Mouse (Mus musculus): ENCODE measurements around the gene Gm20696.
A peak's percentile ranks its signal among the peaks of the same experiment; 100 is the strongest.

Gm20696 gene

DNA sequence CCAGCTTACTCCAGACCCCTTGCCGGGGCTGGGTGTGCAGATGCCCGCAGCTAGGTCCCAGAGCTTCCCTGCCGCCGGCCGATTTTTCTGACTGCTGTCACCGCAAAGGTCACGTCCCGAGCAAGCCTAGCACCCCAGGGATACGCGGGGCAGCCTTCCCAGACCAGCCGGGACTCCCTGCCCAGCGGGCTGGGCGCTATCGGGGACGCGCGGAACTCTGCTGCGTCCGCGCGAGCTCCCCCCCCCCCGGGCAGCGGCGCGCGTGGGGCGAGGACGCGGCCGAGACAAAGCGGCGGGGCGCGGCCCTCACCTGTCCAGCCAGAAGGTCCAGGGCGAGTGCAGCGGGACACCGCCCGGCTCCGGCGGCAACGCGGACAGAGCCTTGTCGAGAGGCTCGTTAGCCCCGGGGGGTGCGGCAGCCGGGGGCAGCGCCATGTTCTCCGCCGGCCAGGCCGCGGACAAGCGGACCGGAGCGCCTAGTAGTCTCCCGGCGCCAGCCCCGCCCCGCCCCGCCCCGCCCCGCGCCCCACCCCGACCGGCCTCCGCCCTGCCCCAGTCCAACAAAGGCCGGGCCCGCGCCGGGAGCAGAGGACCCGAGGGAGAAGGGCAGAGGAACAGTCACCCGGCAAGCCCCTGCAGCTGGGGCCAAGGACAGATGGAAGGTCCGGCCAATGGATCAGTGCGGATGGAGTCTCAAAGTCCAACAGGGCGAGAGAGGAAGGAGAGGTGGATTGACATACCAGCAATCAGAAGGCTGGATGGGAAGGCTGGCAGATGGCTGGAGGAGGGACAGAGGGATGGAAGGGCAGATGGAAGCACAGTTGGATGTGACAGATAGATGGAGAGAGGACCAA lies at the start of gene Gm20696, which contains the start of gene Eif4e3:
Gene Gm20696 (minus strand): TSS at position 480 of the 854 bp plus-strand sequence.
Gene Eif4e3 (minus strand): TSS at position 454 of the 854 bp plus-strand sequence.
- DNase-seq (ENCODE audit: extremely low read depth, low read depth): no peak

DNA sequence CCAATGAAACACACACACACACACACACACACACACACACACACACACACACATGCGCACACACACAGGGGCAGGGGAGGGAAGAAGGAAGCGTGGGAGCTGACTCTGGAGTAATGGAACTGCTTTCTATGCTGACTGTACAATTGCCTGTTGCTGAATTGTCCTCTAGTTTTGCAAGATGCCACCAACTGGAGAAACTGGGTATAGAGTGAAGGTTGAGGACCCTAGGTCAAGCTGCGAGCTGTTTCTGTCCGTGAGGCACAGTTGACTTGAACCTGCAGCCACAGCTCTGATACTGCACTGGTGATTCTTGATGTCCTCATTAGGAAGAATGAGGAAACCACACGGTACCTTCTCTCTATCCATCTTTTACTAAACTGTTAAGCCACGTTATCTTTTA lies 49.3 kb upstream of the Gm20696 start:
- no peak for DNase-seq (ENCODE audit: extremely low read depth, low read depth)

DNA sequence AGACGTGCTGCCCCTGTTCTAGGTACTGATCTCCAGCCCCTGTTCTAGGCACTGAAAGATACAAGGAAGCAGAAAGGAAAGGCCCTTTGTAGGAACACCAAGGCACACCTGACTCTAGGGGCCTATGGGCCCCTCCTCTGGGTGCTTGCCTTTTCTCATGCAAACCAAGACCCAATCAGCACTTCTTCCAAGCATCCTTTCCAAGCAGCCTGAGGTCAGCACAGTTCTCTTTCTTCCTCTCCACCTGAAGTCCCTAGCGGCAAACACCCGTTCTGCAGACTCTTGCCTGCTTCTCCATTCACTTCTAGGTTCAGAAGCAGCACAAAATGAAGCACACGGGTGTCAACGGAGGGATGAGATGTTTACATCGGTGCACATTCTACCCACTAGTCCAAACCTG lies 48.6 kb upstream of the Gm20696 start:
- DNase-seq (ENCODE audit: extremely low read depth, low read depth): no peak

DNA sequence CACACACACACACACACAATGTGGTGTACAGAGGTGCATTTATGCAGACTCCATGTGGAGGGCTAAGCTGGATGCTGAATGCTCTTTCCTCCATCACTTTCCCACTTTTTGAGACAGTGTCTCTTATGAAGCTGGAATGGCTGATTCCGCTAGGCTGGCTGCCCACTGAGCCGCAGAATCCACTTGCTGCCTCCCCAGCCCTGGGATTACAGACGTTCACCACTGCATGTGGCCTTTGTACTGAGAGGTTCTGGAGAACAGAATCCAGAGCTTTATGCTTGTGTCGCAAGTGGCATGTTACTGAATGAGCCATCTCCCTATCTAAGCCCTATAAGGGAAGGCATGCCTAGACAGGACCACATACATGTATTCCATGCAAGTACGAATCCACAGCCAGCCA lies 46.7 kb upstream of the Gm20696 start:
- no peak for DNase-seq (ENCODE audit: extremely low read depth, low read depth)

DNA sequence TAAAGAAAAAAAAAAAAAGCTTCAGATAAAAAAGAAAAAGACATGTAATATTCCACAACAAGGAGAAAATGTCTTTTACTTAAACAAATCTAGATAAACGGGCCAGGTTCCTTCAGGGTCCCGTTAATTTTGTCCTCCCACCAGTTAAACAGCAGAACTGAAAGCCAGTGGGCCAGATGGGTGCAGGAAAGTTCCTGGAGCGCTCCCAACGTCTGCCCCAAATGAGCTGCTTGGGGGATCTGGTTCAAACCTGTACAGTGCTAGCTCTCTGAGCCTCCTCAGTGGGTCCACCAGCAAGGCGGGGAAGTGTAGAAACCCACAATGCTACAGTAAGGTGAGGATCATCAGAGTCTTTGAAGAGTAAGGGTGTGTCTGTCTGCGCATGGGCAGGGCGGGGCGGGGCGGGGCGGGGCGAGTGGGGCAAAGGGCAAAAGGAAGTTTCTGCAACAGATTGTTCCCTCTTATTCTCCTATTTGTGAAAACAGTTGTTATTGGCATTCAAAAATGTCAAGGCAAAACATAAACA lies 45.0 kb upstream of the Gm20696 start:
- DNase-seq (ENCODE audit: extremely low read depth, low read depth): no peak

DNA sequence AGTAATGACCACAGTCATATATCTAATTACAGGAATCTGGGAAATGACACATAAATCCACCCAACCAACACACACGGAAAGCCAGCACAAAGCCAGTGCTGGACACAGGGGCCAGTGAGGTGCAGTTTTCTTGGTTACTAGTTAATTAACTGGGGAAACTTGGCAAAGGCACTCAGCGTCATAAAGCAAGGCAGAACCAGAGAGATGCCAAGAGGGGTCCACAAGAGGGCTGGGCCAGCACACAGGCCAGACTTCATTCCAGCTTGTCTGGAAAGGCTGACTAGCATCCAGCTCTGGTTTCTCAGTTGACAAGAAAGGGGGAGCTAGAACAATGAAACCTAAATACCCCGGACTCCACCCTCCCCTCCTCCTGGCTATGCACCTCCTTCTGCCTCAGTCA lies 33.9 kb upstream of the Gm20696 start:
- no peak for DNase-seq (ENCODE audit: extremely low read depth, low read depth)

DNA sequence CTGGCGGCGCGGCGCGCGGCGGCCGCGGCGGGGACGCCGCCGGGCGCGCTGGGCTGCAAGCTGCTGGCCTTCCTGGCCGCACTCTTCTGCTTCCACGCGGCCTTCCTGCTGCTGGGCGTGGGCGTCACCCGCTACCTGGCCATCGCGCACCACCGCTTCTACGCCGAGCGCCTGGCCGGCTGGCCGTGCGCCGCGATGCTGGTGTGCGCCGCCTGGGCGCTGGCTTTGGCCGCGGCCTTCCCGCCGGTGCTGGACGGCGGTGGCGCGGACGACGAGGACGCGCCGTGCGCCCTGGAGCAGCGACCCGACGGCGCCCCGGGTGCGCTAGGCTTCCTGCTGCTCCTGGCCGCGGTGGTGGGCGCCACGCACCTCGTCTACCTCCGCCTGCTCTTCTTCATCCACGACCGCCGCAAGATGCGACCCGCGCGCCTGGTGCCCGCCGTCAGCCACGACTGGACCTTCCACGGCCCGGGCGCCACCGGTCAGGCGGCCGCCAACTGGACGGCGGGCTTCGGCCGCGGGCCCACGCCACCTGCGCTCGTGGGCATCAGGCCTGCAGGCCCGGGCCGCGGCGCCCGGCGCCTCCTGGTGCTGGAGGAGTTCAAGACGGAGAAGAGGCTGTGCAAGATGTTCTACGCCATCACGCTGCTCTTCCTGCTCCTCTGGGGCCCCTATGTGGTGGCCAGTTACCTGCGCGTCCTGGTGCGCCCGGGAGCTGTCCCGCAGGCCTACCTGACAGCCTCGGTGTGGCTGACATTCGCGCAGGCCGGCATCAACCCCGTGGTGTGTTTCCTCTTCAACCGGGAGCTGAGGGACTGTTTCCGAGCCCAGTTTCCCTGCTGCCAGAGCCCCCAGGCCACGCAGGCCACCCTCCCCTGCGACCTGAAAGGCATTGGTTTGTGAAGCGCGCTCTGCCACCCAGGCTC lies 26.6 kb upstream of the Gm20696 start:
- no peak for DNase-seq (ENCODE audit: extremely low read depth, low read depth)

DNA sequence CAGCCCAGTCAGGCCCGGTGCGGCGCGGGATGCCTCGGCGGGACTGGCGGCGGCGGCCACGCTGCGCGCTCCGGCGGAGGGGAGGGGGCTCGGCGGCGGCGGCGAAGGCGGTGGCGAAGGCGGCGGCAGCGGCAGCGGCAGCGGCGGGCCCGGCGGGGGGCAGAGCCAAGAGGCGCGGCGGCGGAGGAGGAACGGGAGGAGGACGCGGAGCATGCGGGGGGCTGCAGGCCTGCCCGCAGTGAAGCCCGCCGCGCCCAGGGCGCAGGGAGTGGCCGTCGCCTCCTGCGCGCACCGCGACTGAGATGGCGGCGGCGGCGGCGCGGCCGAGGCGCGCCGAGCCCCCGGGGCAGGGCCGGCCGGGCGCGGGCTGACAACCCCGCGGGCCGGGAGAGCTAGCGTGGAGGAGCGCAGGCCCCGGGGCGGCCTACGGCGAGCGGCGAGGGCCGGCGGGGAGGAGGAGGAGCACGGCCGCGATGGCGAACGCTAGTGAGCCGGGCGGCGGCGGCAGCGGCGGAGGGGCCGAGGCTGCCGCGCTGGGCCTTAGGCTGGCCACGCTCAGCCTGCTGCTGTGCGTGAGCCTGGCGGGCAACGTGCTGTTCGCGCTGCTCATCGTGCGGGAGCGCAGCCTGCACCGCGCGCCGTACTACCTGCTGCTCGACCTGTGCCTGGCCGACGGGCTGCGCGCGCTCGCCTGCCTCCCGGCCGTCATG lies 25.8 kb upstream of the Gm20696 start, which contains the start of gene Gpr27:
Gene Gpr27 (plus strand): TSS at position 474 of the 710 bp plus-strand sequence.
- no peak for DNase-seq (ENCODE audit: extremely low read depth, low read depth)

DNA sequence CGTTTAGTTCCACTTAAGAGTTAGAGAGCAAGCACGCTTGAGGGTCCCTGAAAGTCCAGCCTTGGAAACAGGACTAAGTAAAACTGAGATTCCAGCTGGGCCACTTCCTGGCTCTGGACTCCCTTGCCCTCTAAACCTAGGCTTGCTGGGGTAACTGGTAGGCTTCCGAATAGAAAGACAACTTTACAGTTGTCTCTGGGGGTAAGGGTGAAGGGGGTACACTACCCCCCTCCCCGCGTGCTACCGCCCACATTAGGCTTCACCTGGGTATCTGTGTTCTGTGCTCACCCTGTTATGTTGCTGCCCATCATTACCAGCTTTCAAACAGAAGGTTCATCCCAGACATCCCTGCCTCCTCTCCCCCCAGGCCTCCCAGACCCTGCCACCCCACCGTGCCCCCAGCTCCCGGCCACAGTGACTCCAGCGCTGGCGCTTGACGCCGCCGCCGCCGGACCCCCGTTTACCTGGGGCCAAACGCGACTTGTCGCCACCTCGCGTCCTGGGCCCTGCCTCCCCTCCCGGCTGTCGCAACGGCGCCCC lies 25.1 kb upstream of the Gm20696 start:
- DNase-seq (ENCODE audit: extremely low read depth, low read depth): no peak

DNA sequence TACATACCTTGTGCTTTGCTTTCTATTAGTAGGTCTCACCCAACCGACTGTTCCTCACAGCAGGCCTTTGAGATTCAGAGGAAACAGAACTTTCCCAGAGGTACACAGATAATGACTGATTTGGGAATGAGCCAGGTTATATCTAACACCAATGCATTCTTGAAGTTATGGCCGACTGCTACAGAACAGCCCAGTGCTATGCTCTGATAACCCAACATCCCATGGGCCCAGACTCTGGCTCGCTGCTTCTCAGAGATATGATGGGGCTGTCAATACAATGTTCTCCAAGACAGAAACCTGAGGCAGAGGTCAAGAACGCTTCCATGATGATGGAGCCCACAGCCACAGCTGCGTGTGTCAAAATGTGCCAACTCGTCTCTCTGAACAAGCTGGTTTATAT lies 21.9 kb upstream of the Gm20696 start:
- peak; percentile 43 for DNase-seq (ENCODE audit: extremely low read depth, low read depth)

DNA sequence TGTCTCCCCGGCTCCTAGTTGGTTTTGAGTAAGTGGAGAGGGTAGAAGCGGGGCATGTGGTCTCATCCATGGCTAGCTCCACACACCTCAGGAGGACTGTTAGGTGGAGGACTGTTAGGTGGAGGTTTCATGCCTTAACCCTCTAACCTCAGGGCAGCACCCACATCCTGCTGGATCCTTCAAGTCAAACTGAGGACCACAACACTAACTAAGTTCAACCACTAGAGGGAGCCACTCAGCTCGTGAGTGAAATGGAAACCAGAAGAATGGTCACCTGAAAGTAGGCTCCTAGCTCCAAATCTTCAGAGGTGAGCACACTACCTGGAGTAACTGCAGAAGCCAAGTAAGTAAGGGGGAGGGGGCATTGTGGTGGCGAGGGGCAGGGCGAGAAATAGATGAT lies 18.3 kb upstream of the Gm20696 start:
- peak; percentile 41 for DNase-seq (ENCODE audit: extremely low read depth, low read depth)

DNA sequence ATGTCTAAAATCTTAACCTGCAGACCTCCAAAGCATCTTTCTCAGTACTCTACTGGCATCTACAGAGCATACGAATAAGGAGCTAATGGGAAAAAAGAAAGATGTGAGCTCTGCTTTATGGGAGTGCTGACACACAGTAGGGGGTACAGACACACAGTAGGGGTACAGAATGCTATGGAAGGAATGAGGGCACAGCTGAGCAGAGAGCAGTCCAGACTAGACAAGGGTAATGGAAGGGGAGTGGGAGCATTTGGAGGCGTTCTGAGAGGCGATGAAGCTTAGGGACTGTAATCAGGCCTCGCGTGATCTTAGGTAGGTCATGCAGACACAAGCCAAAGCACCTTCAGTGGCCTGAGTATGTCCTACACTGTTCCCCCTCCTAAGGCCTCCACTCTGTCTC lies 17.4 kb upstream of the Gm20696 start:
- no peak for DNase-seq (ENCODE audit: extremely low read depth, low read depth)

DNA sequence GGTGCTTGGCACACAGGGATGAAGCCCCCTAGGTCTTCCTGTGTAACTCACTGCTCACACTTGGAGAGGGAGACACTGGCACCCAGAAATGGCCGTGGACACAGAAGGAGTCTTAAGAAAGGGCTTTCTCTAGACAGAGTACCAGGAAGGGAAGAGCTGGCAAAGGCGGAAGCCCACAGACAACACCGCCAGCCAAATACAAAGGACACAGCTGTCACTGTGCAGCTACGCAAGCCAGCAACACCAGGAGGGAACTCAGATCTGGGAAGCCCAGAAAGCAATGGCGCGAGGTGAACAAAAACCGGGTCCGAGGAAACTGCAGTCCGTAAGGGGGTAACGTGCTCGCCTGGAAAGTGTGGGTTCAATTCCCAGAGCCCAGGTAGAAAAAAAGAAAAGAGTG lies 11.5 kb upstream of the Gm20696 start:
- no peak for DNase-seq (ENCODE audit: extremely low read depth, low read depth)

DNA sequence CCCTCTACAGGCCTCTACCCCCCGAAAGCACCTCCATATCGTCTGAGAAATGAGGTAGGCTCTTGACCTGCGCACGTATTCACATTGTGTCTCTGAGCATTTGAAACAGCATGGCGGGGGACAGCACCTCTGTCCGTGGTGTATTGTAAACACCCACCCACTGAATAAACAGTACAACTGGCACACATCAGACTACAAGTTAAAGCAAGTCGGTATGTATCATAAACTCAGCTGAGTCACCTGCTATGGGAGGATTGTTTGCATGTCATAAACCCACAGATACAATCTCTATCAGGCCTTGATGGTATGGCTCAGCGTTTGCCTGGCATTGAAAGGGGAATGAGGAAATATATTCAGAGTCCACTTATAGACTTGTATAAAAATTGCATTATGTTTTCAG lies 10.7 kb upstream of the Gm20696 start:
- no peak for DNase-seq (ENCODE audit: extremely low read depth, low read depth)

DNA sequence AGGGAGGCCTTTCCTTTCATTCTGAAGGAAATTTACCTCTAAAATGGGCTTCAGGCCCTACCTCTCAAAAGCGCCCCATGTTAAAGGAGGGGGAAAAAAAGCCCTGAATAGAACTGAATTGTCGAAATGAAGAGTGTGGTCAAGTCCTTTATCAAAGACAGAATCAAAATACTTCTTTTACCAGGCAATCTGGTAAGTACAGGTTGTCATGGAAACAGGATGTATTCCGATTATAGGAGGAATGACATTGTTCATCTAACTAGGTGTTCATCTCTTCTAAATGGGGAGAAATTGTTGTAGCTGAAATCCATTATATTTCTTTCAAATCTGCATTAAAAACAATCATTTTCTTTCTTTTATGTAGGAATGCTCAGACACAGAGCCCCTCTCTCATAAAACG lies 7.9 kb upstream of the Gm20696 start:
- no peak for DNase-seq (ENCODE audit: extremely low read depth, low read depth)

DNA sequence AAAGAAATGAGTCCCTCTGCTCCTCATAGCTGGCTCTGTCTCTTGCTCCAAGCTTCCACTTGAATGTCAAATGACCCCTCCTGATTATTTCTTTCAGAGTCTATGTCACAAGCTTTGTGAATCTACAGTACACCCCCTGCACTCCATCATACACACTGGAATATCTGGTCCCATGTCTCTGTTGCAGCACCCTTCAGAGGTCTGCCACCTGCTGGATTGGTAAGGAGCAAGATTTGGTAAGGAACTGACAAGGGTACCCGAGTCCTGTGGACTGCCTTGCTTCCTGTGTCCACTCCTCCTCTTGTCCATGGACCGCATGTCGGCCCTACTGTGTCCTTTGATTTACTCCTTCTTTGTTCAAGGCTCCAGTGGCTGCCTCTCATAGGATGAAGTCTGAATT lies 5.2 kb upstream of the Gm20696 start:
- no peak for DNase-seq (ENCODE audit: extremely low read depth, low read depth)

DNA sequence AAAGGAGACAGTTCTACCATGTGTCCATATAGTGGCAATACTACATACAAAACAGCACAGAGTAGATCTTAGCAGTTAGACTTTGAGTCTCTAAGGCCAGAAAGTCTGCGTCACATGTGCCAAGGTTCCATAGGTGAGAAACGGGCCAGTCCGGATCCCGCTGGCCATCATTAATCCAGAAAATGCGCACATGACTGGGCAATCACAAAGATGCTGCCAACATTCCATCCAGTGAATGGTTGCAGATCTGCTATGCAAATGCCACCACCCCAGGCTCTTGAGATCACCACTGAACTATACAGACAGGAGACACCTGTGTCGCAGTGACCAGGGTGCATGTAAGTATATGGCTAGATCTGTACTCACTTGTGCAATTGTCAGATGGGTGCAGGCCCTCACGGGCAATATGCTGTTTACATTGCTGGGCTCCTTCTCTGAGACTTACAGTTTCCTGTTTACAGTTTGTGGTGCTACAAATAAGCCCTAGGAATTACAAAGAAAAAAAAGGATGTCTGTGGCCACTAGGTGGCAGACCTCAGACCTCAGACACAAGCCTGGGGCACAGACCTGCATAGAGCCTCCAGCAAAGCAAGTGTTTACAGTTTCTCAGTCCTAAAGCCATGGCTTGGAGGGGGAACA lies 4.0 kb upstream of the Gm20696 start:
- DNase-seq (ENCODE audit: extremely low read depth, low read depth): peak; percentile 44

DNA sequence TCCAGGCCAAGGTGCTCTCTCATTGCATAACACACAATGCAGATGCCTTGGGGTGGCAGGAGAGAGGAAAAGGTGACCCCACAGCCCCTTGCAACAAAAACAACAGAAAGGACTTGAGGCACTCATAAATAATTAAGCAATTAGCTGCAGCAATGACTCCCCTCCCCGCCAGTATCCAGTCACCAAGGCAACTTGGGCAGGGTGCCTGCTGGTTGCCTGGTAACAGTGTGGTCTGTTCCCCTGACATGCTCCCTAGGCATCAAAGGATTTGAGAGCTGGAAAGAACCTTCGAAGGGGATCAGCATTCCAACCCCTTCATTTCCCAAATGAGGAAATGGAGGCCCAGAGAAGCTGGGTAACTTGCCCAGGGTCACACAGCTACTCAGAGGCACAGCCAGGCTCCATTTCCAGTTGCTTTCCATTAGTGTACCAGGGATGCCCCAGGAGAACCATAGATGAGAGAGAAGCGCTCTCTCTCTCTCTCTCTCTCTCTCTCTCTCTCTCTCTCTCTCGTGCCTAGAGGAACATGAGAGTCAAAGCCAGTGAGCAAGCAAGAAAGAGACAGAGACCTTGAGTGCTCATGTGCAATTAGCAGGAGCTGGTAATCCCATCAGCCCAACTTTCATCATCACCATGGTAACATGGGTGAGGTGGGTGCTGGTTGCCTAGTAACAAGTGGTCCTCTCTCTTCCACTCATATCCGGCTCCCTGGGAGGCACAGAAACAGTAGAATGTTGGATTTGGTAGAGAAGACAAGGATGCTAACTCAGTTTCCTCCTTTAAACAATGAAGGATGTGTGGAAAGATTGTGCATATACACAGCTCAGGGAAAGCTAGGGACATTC lies 3.1 kb upstream of the Gm20696 start:
- DNase-seq (ENCODE audit: extremely low read depth, low read depth): no peak

DNA sequence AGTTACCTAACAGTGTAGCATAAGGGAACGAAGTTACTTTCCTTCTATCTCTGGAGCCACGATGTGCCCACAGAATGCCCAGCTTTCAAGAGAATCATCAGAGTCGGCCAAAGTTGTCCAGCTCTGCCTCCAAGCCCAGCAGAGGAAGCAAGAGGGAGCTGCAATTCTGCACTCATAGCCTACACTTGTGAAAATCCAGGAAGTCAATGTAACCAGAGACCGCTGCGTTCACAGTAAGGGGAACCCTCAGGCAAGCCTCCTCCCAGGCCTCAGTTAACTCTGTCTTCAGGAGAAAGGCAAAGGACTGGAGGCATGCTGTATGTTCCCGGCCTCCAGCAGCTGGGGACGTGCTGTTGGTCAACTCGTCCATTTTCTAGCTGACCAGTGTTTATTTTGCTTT lies 693 bp upstream of the Gm20696 start:
- no peak for DNase-seq (ENCODE audit: extremely low read depth, low read depth)
